Mouse (Mus musculus) midbrain, embryonic 12.5 days (tissue): ENCODE measurements around the gene Dysf. TPM values are rescaled to one million over a fixed set of nuclear protein-coding genes. Genes with fewer than 3 reads are reported as not detected.

ENCODE experiments used
- ATAC-seq: fragments of 200-750 bp; cut with Nextera tagmentation; 2 replicates; pipeline ENCODE4 v1.8.0; 2017; ENCODE audit warnings: low read depth, moderate TSS enrichment, moderate library complexity; ENCODE audit not compliant: low FRiP score
- H3K27ac ChIP-seq: fragments of 300-500 bp; sonication (generic); replicated peaks from 2 replicates; pipeline ENCODE4 v1.5.1; 2016; ENCODE audit warnings: mild to moderate bottlenecking
- H3K27me3 ChIP-seq: fragments of 300-500 bp; sonication (generic); 2 replicates; pipeline ENCODE4 v1.6.1; 2016; ENCODE audit warnings: mild to moderate bottlenecking
- H3K36me3 ChIP-seq: fragments of 300-500 bp; sonication (generic); 2 replicates; pipeline ENCODE4 v1.6.1; 2016
- H3K4me1 ChIP-seq: fragments of 300-500 bp; sonication (generic); 2 replicates; pipeline ENCODE4 v1.6.1; 2016
- H3K4me2 ChIP-seq: fragments of 300-500 bp; sonication (generic); replicated peaks from 2 replicates; pipeline ENCODE4 v1.6.1; 2016; ENCODE audit warnings: mild to moderate bottlenecking, moderate library complexity
- H3K4me3 ChIP-seq: fragments of 300-500 bp; sonication (generic); 2 replicates; pipeline ENCODE4 v1.5.1; 2016; ENCODE audit warnings: mild to moderate bottlenecking
- H3K9ac ChIP-seq: fragments of 300-500 bp; sonication (generic); replicated peaks from 2 replicates; pipeline ENCODE4 v1.6.1; 2016; ENCODE audit warnings: mild to moderate bottlenecking, moderate library complexity
- H3K9me3 ChIP-seq: fragments of 300-500 bp; sonication (generic); 2 replicates; pipeline ENCODE4 v1.6.1; 2016; ENCODE audit warnings: mild to moderate bottlenecking
- WGBS: fragments of 180-500 bp; shearing (Covaris S2); methylation state at CpG from one replicate; pipeline ENCODE4 v1.1.7; 2016; 5-methylcytosine and 5-hydroxymethylcytosine counted together
- polyA plus RNA-seq: library from polyadenylated mRNA; unstranded; fragments of >200 nt; fragmentation: Nextera tagmentation; extraction: Ambion mirVana; gene quantifications from 2 replicates; pipeline ENCODE4 v1.2.1, GENCODE M21; 2016

The Dysf gene
- polyA plus RNA-seq, 1 experiment from 2014 or later = 3.8 TPM

- Histone ChIP-seq H3K27me3 (no peaks in the 10 kb centered on the region), H3K9me3 (no peaks in the 10 kb centered on the region), H3K36me3 (no peaks in the 10 kb centered on the region), H3K9ac (no peak overlapping the region), H3K27ac (no peak overlapping the region), H3K4me1 (no peaks in the 10 kb centered on the region), H3K4me3 (no peak overlapping the region), H3K4me2 (no peak overlapping the region)
- WGBS = 79% methylated on average over 13 of the region's 13 CpGs
- no peak for ATAC-seq
These were observed 139.0 kb downstream of the Dysf start for GRCm38 (mm10) chr6:84147206-84148004.

DNA sequence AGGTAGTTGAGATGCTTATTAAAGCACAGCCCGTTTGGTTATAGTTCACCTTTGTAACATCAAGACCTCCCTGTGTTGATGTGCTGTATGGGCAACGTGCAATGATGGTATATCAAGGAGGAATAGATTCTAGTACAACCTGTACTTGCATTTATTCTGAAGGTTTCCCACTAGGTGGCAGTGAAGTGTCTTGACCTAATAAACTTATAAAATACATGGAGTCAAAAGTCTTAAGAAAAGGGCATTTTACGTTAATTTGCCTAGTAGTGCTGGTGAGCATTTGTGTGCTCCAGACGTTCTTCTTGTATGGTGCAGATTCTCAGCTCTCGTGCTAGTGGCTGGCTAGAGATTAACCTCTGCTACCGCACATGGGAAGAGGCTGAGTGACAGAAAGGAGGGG is 140.1 kb downstream of the Dysf start:
- ATAC-seq = no peak
- no peaks in the 10 kb centered on the region for H3K9me3 ChIP-seq
- no peaks in the 10 kb centered on the region for H3K27me3 ChIP-seq
- H3K27ac ChIP-seq = no peak overlapping the region
- H3K9ac ChIP-seq = no peak overlapping the region
- H3K4me2 ChIP-seq = no peak overlapping the region
- H3K36me3 ChIP-seq = no peaks in the 10 kb centered on the region
- WGBS = 78% methylated on average over 6 of the region's 6 CpGs
- no peak overlapping the region for H3K4me3 ChIP-seq
- H3K4me1 ChIP-seq = no peaks in the 10 kb centered on the region

- WGBS = 85% methylated on average over 2 of the region's 2 CpGs
These were observed 146.1 kb downstream of the Dysf start for GRCm38 (mm10) chr6:84154508-84154907.

DNA sequence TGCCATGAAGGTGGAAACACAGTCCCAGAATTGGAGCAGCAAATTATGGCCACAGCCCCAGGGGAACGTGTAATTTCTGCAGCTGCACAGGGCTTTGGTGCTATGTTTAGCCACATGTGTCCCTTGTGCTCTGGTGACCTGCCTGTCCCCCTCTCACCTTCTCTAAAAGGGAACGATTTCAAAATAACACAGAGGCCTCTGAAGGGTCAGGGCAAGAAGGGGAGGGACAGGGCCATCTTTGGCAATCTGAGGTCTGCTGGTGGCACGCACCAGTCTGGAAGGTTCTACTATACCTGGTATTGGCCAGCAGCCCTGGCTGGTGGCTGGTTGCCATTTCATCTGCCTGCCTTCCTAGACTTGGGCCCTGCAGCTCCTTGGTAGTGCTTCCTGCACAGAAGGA is 147.4 kb downstream of the Dysf start:
- H3K27me3 ChIP-seq = no peaks in the 10 kb centered on the region
- H3K36me3 ChIP-seq = no peaks in the 10 kb centered on the region
- no peaks in the 10 kb centered on the region for H3K9me3 ChIP-seq
- H3K4me1 ChIP-seq = no peaks in the 10 kb centered on the region
- no peak for ATAC-seq
- H3K4me2 ChIP-seq = no peak overlapping the region
- no peak overlapping the region for H3K4me3 ChIP-seq
- 73% methylated on average over 3 of the region's 3 CpGs for WGBS
- no peak overlapping the region for H3K9ac ChIP-seq
- H3K27ac ChIP-seq = no peak overlapping the region

More at GRCm38 (mm10) chr6:84154508-84154907, 146.1 kb downstream of the Dysf start:
- Histone ChIP-seq H3K27me3 (no peaks in the 10 kb centered on the region), H3K4me1 (no peaks in the 10 kb centered on the region), H3K4me2 (no peak overlapping the region), H3K9ac (no peak overlapping the region), H3K27ac (no peak overlapping the region), H3K4me3 (no peak overlapping the region), H3K9me3 (no peaks in the 10 kb centered on the region), H3K36me3 (no peaks in the 10 kb centered on the region)
- no peak for ATAC-seq

- Histone ChIP-seq H3K9me3 (no peaks in the 10 kb centered on the region), H3K27ac (no peak overlapping the region), H3K27me3 (no peaks in the 10 kb centered on the region), H3K36me3 (no peaks in the 10 kb centered on the region), H3K4me1 (no peaks in the 10 kb centered on the region), H3K4me3 (no peak overlapping the region), H3K4me2 (no peak overlapping the region), H3K9ac (no peak overlapping the region)
- 73% methylated on average over 4 of the region's 4 CpGs for WGBS
- no peak for ATAC-seq
These were observed 148.2 kb downstream of the Dysf start for GRCm38 (mm10) chr6:84156481-84157025.

- 89% methylated on average over 4 of the region's 4 CpGs for WGBS
- H3K4me1 ChIP-seq = no peaks in the 10 kb centered on the region
These were observed 150.7 kb downstream of the Dysf start for GRCm38 (mm10) chr6:84159046-84159445.

DNA sequence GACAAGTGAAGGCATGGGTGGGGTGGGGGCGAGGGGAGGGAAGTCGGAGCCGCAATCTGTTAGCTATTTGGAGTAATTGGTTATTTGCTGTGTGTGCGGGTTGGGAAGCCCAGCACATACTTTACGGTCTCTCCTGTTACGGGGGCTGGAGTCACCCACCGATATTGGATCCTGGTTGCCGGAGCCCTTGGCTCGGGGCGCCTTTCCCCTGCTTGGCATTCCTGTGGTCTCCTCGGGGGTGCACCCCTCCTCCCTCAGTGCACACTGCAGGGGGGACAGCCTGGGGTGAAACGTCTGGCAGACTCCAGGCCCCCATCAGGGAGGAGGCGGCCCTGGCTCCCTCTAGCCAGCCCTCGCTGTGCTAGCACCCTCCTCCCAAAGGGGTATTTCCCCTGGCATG is 159.2 kb downstream of the Dysf start:
- H3K9me3 ChIP-seq = no peaks in the 10 kb centered on the region
- no peaks in the 10 kb centered on the region for H3K4me1 ChIP-seq
- H3K4me3 ChIP-seq = no peak overlapping the region
- H3K27ac ChIP-seq = no peak overlapping the region
- no peak overlapping the region for H3K9ac ChIP-seq
- no peaks in the 10 kb centered on the region for H3K36me3 ChIP-seq
- H3K4me2 ChIP-seq = no peak overlapping the region
- no peaks in the 10 kb centered on the region for H3K27me3 ChIP-seq
- 86% methylated on average over 14 of the region's 14 CpGs for WGBS
- no peak for ATAC-seq

More at GRCm38 (mm10) chr6:84159046-84159445, 150.7 kb downstream of the Dysf start:
- ATAC-seq = no peak
- Histone ChIP-seq H3K27me3 (no peaks in the 10 kb centered on the region), H3K4me2 (no peak overlapping the region), H3K9ac (no peak overlapping the region), H3K27ac (no peak overlapping the region), H3K4me3 (no peak overlapping the region), H3K36me3 (no peaks in the 10 kb centered on the region), H3K9me3 (no peaks in the 10 kb centered on the region)

GRCm38 (mm10) chr6:84168571-84168970 is 160.2 kb downstream of the Dysf start:
- WGBS = 90% methylated on average over 1 of the region's 1 CpGs
- H3K27ac ChIP-seq = no peak overlapping the region
- ATAC-seq = no peak

DNA sequence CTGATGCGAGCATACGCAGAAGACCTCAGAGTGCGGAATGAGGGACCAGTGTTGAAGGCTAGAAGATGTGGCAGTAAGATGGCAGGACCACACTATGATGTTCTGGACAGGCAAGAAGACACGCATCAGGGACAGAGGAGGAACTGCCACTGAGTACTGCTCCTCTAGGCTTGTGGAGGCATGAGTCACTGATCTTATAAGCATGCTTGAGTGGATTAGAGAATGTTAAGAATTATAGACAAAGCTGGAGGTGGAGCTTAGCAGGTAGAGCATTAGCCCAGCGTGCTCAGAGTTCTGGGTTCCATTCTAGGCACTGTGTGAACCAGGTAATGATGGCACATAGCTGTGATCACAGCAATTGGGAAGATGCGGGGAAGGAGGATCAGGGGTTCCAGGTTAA is 165.2 kb downstream of the Dysf start:
- 89% methylated on average over 6 of the region's 6 CpGs for WGBS
- Histone ChIP-seq H3K27ac (no peak overlapping the region), H3K9ac (no peak overlapping the region)

More at GRCm38 (mm10) chr6:84168571-84168970, 160.2 kb downstream of the Dysf start:
- no peaks in the 10 kb centered on the region for H3K9me3 ChIP-seq
- no peaks in the 10 kb centered on the region for H3K4me1 ChIP-seq
- H3K27me3 ChIP-seq = no peaks in the 10 kb centered on the region
- no peak overlapping the region for H3K9ac ChIP-seq
- H3K4me3 ChIP-seq = no peak overlapping the region
- H3K36me3 ChIP-seq = no peaks in the 10 kb centered on the region
- no peak overlapping the region for H3K4me2 ChIP-seq

DNA sequence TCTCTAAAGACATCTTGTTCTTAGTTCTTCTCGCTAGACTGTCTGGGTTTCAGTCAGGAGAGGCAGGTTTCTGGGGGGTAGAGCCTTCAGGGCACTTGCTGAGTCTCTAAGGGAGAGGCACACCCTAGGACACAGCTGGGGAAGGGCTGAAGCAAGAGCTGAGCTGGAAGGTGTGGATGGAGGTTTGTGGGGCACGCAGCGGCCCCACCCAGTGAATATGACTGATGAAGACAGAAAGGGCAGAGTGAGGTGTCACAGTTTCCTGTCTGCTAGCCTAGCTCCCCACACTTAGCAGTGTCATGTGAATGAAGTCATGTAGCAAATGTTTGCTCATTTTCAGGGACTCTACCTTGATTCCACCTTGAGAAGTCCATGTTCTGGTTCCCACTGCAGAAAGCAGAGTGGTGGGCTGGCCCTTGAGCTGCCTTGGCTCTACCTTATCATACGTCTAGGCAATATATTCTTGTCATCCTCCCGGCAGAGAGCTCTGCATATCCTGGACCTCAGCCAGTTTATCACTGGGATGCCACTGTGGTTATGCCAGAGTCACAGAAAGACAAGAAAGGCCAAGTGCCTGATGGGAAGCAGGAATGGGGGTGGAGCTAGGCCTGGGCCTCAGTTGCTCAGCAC is 170.5 kb downstream of the Dysf start:
- no peaks in the 10 kb centered on the region for H3K9me3 ChIP-seq

More for the DNA sequence above, 165.2 kb downstream of the Dysf start:
- no peaks in the 10 kb centered on the region for H3K36me3 ChIP-seq
- no peak overlapping the region for H3K4me3 ChIP-seq
- H3K9me3 ChIP-seq = no peaks in the 10 kb centered on the region
- no peaks in the 10 kb centered on the region for H3K27me3 ChIP-seq
- H3K4me2 ChIP-seq = no peak overlapping the region
- ATAC-seq = no peak
- no peaks in the 10 kb centered on the region for H3K4me1 ChIP-seq

GRCm38 (mm10) chr6:84181452-84181851 is 173.1 kb downstream of the Dysf start:
- no peaks in the 10 kb centered on the region for H3K4me1 ChIP-seq
- H3K27ac ChIP-seq = no peak overlapping the region
- no peaks in the 10 kb centered on the region for H3K36me3 ChIP-seq
- no peaks in the 10 kb centered on the region for H3K27me3 ChIP-seq
- H3K4me2 ChIP-seq = no peak overlapping the region
- 62% methylated on average over 4 of the region's 4 CpGs for WGBS
- H3K9me3 ChIP-seq = no peaks in the 10 kb centered on the region
- ATAC-seq = no peak
- H3K4me3 ChIP-seq = no peak overlapping the region
- no peak overlapping the region for H3K9ac ChIP-seq

More for the DNA sequence above, 170.5 kb downstream of the Dysf start:
- WGBS = 95% methylated on average over 5 of the region's 5 CpGs
- no peaks in the 10 kb centered on the region for H3K27me3 ChIP-seq
- no peak for ATAC-seq
- H3K36me3 ChIP-seq = no peaks in the 10 kb centered on the region
- H3K4me1 ChIP-seq = no peaks in the 10 kb centered on the region
- H3K4me3 ChIP-seq = no peak overlapping the region
- no peak overlapping the region for H3K27ac ChIP-seq
- H3K4me2 ChIP-seq = no peak overlapping the region
- no peak overlapping the region for H3K9ac ChIP-seq

GRCm38 (mm10) chr6:84191656-84192250 is 183.4 kb downstream of the Dysf start:
- no peak overlapping the region for H3K4me3 ChIP-seq
- no peaks in the 10 kb centered on the region for H3K27me3 ChIP-seq
- ATAC-seq = no peak
- H3K4me2 ChIP-seq = no peak overlapping the region
- H3K36me3 ChIP-seq = no peaks in the 10 kb centered on the region
- no peak overlapping the region for H3K9ac ChIP-seq
- 75% methylated on average over 6 of the region's 6 CpGs for WGBS
- no peaks in the 10 kb centered on the region for H3K9me3 ChIP-seq
- no peak overlapping the region for H3K27ac ChIP-seq
- no peaks in the 10 kb centered on the region for H3K4me1 ChIP-seq
